Mouse (Mus musculus) central nervous system, embryonic 11.5 days (tissue): ENCODE data around the gene Olfr527. TPM values are rescaled to one million over a fixed set of nuclear protein-coding genes. Genes with fewer than 3 reads are reported as not detected.

Experiments
- polyA plus RNA-seq: library from polyadenylated mRNA; depleted of rRNA; stranded (reverse); fragments of >200 nt; gene quantifications from 2 replicates; pipeline ENCODE4 v1.2.3, GENCODE M21; 2012; rRNA removed

Olfr527 gene
- polyA plus RNA-seq = not detected in 2 replicates

GRCm38 (mm10) chr7:140333717-140334116, at the start of gene Olfr527:
Gene Olfr527, plus strand, starts transcription at chr7:140334017.

GRCm38 (mm10) chr7:140320558-140320957, 13.3 kb upstream of the Olfr527 start, which contains the start of gene Olfr525:
Gene Olfr525, plus strand, starts transcription at chr7:140320858.

GRCm38 (mm10) chr7:140361571-140361970, 27.8 kb downstream of the Olfr527 start, which contains the start of gene Olfr60:
Gene Olfr60, minus strand, starts transcription at chr7:140361671.

GRCm38 (mm10) chr7:140376231-140376630, 42.4 kb downstream of the Olfr527 start, which contains the start of gene Olfr530:
Gene Olfr530, minus strand, starts transcription at chr7:140376331.

Other genes starting within 250 kb of the Olfr527 start
- 1.5 TPM in 1 of 2 replicates, not detected in the other for gene Prap1, start 240.6 kb upstream of the Olfr527 start, polyA plus RNA-seq
- 20.8 and 23.8 TPM in 2 replicates for gene Fuom, start 231.6 kb upstream of the Olfr527 start, polyA plus RNA-seq
- gene Paox, start 218.2 kb upstream of the Olfr527 start, polyA plus RNA-seq = 8.5 and 9.3 TPM in 2 replicates
- 94.1 and 116 TPM in 2 replicates for gene Echs1, start 217.5 kb upstream of the Olfr527 start, polyA plus RNA-seq
- 31.4 and 49.2 TPM in 2 replicates for gene Mtg1, start 196.5 kb upstream of the Olfr527 start, polyA plus RNA-seq
- gene Sprn, start 179.1 kb upstream of the Olfr527 start, polyA plus RNA-seq = 0.80 and 0.83 TPM in 2 replicates
- not detected in 2 replicates for gene Olfr522, start 169.3 kb upstream of the Olfr527 start, polyA plus RNA-seq
- gene Olfr523, start 160.8 kb upstream of the Olfr527 start, polyA plus RNA-seq = not detected in 2 replicates
- gene Olfr524, start 128.1 kb upstream of the Olfr527 start, polyA plus RNA-seq = not detected in 2 replicates
- 0.04 TPM in 1 of 2 replicates, not detected in the other for gene Cd163l1, start 115.8 kb upstream of the Olfr527 start, polyA plus RNA-seq
- gene 5830411N06Rik, start 86.7 kb upstream of the Olfr527 start, polyA plus RNA-seq = not detected in 2 replicates
- gene Olfr525, start 13.2 kb upstream of the Olfr527 start, polyA plus RNA-seq = not detected in 2 replicates
- not detected in 2 replicates for gene Olfr60, start 27.7 kb downstream of the Olfr527 start, polyA plus RNA-seq
- gene Olfr530, start 42.3 kb downstream of the Olfr527 start, polyA plus RNA-seq = not detected in 2 replicates
- not detected in 2 replicates for gene Olfr531, start 68.9 kb downstream of the Olfr527 start, polyA plus RNA-seq
- gene Olfr532, start 87.6 kb downstream of the Olfr527 start, polyA plus RNA-seq = not detected in 2 replicates
- not detected in 2 replicates for gene Olfr533, start 129.4 kb downstream of the Olfr527 start, polyA plus RNA-seq
- gene Olfr535, start 150.2 kb downstream of the Olfr527 start, polyA plus RNA-seq = not detected in 2 replicates
- gene Olfr536, start 173.4 kb downstream of the Olfr527 start, polyA plus RNA-seq = not detected in 2 replicates
- gene Olfr538, start 233.9 kb downstream of the Olfr527 start, polyA plus RNA-seq = not detected in 2 replicates